Mouse (Mus musculus) hindbrain, postnatal 0 days (tissue): ENCODE data around the gene Tigd3. TPM values are rescaled to one million over a fixed set of nuclear protein-coding genes. Genes with fewer than 3 reads are reported as not detected.

ENCODE experiments used
- ATAC-seq: fragments of 200-750 bp; cut with Nextera tagmentation; 2 replicates; pipeline ENCODE4 v1.8.0; 2017; ENCODE audit warnings: mild to moderate bottlenecking, moderate TSS enrichment, moderate library complexity
- DNase-seq: peaks from one replicate; pipeline ENCODE4 v3.0.0-alpha.2; 2015; ENCODE audit warnings: low spot score
- H3K27ac ChIP-seq: fragments of 300-500 bp; sonication (generic); 2 replicates; pipeline ENCODE4 v1.5.1; 2014; ENCODE audit warnings: mild to moderate bottlenecking
- H3K27me3 ChIP-seq: fragments of 300-500 bp; sonication (generic); 2 replicates; pipeline ENCODE4 v1.6.1; 2014; ENCODE audit warnings: low read length, mixed read lengths; ENCODE audit not compliant: insufficient read depth
- H3K36me3 ChIP-seq: fragments of 300-500 bp; sonication (generic); 2 replicates; pipeline ENCODE4 v1.6.1; 2014; ENCODE audit warnings: low read length, mixed read lengths; ENCODE audit not compliant: insufficient read depth
- H3K4me1 ChIP-seq: fragments of 300-500 bp; sonication (generic); 2 replicates; pipeline ENCODE4 v1.6.1; 2014; ENCODE audit warnings: antibody characterized with exemption, low read length, mixed read lengths; ENCODE audit not compliant: insufficient read depth
- H3K4me2 ChIP-seq: fragments of 300-500 bp; sonication (generic); 2 replicates; pipeline ENCODE4 v1.6.1; 2014; ENCODE audit warnings: low read depth, mild to moderate bottlenecking, low read length, moderate library complexity, mixed read lengths
- H3K4me3 ChIP-seq: fragments of 300-500 bp; sonication (generic); 2 replicates; pipeline ENCODE4 v1.5.1; 2014; ENCODE audit warnings: low read length
- H3K9ac ChIP-seq: fragments of 300-500 bp; sonication (generic); replicated peaks from 2 replicates; pipeline ENCODE4 v1.6.1; 2014; ENCODE audit warnings: mild to moderate bottlenecking, low read length, moderate library complexity, mixed read lengths
- H3K9me3 ChIP-seq: fragments of 300-500 bp; sonication (generic); 2 replicates; pipeline ENCODE4 v1.6.1; 2016; ENCODE audit warnings: low read length, mixed read lengths
- CTCF ChIP-seq: IDR thresholded peaks from 2 replicates; pipeline ENCODE4 v1.5.1; 2016; ENCODE audit warnings: antibody characterized with exemption, control low read depth, low read depth
- WGBS: fragments of 180-500 bp; shearing (Covaris S2); extraction: QIAGEN DNeasy Blood & Tissue Kit; methylation state at CpG from one replicate; pipeline ENCODE4 v1.1.7; 2014; 5-methylcytosine and 5-hydroxymethylcytosine counted together
- polyA plus RNA-seq: library from polyadenylated mRNA; unstranded; fragments of >200 nt; fragmentation: Nextera tagmentation; extraction: Ambion mirVana; gene quantifications from 2 replicates; pipeline ENCODE4 v1.2.1, GENCODE M21; 2015
- total RNA-seq: library from RNA; depleted of rRNA; stranded (reverse); fragments of >200 nt; gene quantifications from 2 replicates; pipeline ENCODE4 v1.2.3, GENCODE M21; 2014

Gene Tigd3
- total and polyA plus RNA-seq, 2 experiments from 2014 or later, result 7.1 to 7.5 TPM

- no peak for DNase-seq
- no peaks in the 10 kb centered on the region for H3K4me1 ChIP-seq
- ATAC-seq, result peak; percentile 71; the same call in 1 of the 2 replicates
- no peaks in the 10 kb centered on the region for H3K9me3 ChIP-seq
- H3K4me2 ChIP-seq, result no peak overlapping the region
- H3K27me3 ChIP-seq, result no peaks in the 10 kb centered on the region
- H3K9ac ChIP-seq, result no peak overlapping the region
- WGBS, result 82% methylated on average over 9 of the region's 9 CpGs
- H3K4me3 ChIP-seq, result no peak overlapping the region
- H3K36me3 ChIP-seq, result peaks cover 16% of the 10 kb centered on the region; the same call in 1 of the 2 replicates
- no peak overlapping the region for H3K27ac ChIP-seq
- TF ChIP-seq CTCF, result no peak
Observed at GRCm38 (mm10) chr19:5856604-5857003, 37.3 kb downstream of the Tigd3 start.

GRCm38 (mm10) chr19:5852035-5852722 is 41.8 kb downstream of the Tigd3 start:
- H3K4me1 ChIP-seq, result peaks cover 26% of the 10 kb centered on the region
- ATAC-seq, result no peak
- H3K27ac ChIP-seq, result 0 out of 2 replicates have a peak overlapping the region, but pooled peaks have one; percentile 45
- no peak for TF ChIP-seq CTCF
- peaks cover 17% of the 10 kb centered on the region; the same call in 1 of the 2 replicates for H3K36me3 ChIP-seq
- H3K27me3 ChIP-seq, result no peaks in the 10 kb centered on the region
- no peak overlapping the region for H3K4me3 ChIP-seq
- WGBS, result 90% methylated on average over 12 of the region's 12 CpGs
- H3K4me2 ChIP-seq, result no peak overlapping the region
- no peak for DNase-seq
- no peaks in the 10 kb centered on the region for H3K9me3 ChIP-seq
- H3K9ac ChIP-seq, result no peak overlapping the region

DNA sequence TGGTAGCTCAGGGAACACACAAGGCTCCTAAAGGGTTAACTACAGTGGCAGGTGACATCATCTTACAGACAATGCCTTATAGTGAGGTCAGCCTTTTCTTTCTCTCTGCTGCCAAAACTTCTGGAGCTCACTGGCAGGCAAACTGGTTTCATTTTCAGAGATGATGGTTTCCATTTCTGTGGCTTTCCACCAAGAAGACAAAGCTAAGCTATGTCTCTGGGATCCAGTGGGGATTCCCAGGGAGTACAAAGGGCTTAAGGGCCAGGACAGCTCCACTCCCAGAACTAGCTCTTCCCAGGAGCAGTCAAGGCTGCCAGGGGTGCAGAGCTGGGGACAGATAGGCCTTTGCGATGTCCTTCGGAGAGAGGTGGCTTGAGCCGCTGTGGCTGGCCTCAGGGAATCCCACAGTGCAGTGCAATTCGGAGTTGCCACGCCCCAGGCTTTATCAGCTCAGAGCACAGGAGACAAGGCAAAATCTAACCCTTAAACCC is 42.4 kb downstream of the Tigd3 start:
- Histone ChIP-seq H3K27ac (peak overlapping the region; percentile 45; the same call in 1 of the 2 replicates), H3K4me2 (no peak overlapping the region), H3K4me1 (peaks cover 27% of the 10 kb centered on the region), H3K9ac (no peak overlapping the region), H3K36me3 (peaks cover 17% of the 10 kb centered on the region; the same call in 1 of the 2 replicates), H3K4me3 (no peak overlapping the region), H3K27me3 (no peaks in the 10 kb centered on the region), H3K9me3 (no peaks in the 10 kb centered on the region)
- ATAC-seq, result no peak
- WGBS, result 80% methylated on average over 5 of the region's 5 CpGs
- no peak for DNase-seq
- no peak for TF ChIP-seq CTCF

DNA sequence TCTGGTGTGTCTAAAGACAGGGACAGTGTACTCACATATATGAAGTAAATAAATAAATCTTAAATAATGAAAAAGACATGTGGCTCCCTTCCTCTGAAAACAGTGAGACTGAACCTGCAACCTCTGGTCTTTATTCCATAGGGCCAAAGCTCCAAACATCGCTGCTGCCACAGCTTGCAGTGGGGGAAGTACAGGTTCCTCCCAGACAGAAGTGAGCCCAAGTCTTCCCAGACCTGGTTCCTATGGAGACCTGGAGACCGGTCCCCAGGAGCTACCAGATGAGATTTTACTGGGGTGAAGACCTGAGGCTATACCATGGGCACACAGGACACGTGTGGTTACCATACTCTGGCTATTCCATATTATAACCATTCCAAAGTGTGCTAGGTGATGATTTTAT is 43.1 kb downstream of the Tigd3 start:
- ATAC-seq (no peak), DNase-seq (no peak)
- Histone ChIP-seq H3K27ac (no peak overlapping the region), H3K4me1 (peaks cover 27% of the 10 kb centered on the region), H3K36me3 (peaks cover 17% of the 10 kb centered on the region; the same call in 1 of the 2 replicates), H3K4me2 (no peak overlapping the region), H3K4me3 (no peak overlapping the region), H3K27me3 (no peaks in the 10 kb centered on the region), H3K9me3 (no peaks in the 10 kb centered on the region), H3K9ac (no peak overlapping the region)
- WGBS, result 88% methylated on average over 3 of the region's 3 CpGs
- no peak for TF ChIP-seq CTCF

GRCm38 (mm10) chr19:5849843-5850527 is 44.0 kb downstream of the Tigd3 start:
- Histone ChIP-seq H3K4me1 (peaks cover 27% of the 10 kb centered on the region), H3K9me3 (no peaks in the 10 kb centered on the region), H3K27ac (peak overlapping the region; percentile 95; the same call in 1 of the 2 replicates), H3K27me3 (no peaks in the 10 kb centered on the region), H3K4me3 (no peak overlapping the region), H3K9ac (no peak overlapping the region), H3K4me2 (0 out of 2 replicates have a peak overlapping the region, but pooled peaks have one; percentile 2), H3K36me3 (peaks cover 17% of the 10 kb centered on the region; the same call in 1 of the 2 replicates)
- ATAC-seq (peak; percentile 19; the same call in 1 of the 2 replicates), DNase-seq (peak; percentile 92)
- WGBS, result 34% methylated on average over 11 of the region's 11 CpGs
- peak; percentile 98 for TF ChIP-seq CTCF

- Histone ChIP-seq H3K9ac (no peak overlapping the region; the same call in 1 of the 2 replicates), H3K27me3 (no peaks in the 10 kb centered on the region), H3K4me2 (peak overlapping the region; percentile 60), H3K36me3 (peaks cover 17% of the 10 kb centered on the region; the same call in 1 of the 2 replicates), H3K9me3 (no peaks in the 10 kb centered on the region), H3K4me3 (no peak overlapping the region), H3K27ac (peak overlapping the region; percentile 95), H3K4me1 (peaks cover 30% of the 10 kb centered on the region)
- peak; percentile 13; the same call in 1 of the 2 replicates for TF ChIP-seq CTCF
- WGBS, result 42% methylated on average over 13 of the region's 13 CpGs
- DNase-seq (no peak), ATAC-seq (no peak)
Observed at GRCm38 (mm10) chr19:5848826-5849672, 44.9 kb downstream of the Tigd3 start.
